ENCODE assay signal across 8 mouse cellular contexts in genomic region chr2:155050504-155051236, GRCm38 (mm10). TPM values are rescaled to one million over a fixed set of nuclear protein-coding genes. Genes with fewer than 3 reads are reported as not detected.
DNase-seq lines count a peak whose midpoint lies in the region; ATAC-seq and TF ChIP-seq lines count a peak whose summit lies in the region.

No protein-coding gene starts in this region.

- WGBS in forebrain, postnatal 0 days: 1% methylated on average over 45 of the region's 45 CpGs
- WGBS in lung, embryonic 16.5 days: under 1% methylated on average over 45 of the region's 45 CpGs

- no peaks in the 10 kb centered on the region for H3K9me3 ChIP-seq in G1E (replicated peaks)
- H3K9me3 ChIP-seq in forebrain, postnatal 0 days (ENCODE audit: low read length): no peaks in the 10 kb centered on the region
- H3K9me3 ChIP-seq in lung, embryonic 16.5 days (ENCODE audit: control insufficient read depth, low read length): no peaks in the 10 kb centered on the region

- H3K27ac ChIP-seq in forebrain, postnatal 0 days (ENCODE audit: low read depth, low read length): peak overlapping the region; percentile 87
- peak overlapping the region; percentile 90 for H3K27ac ChIP-seq in lung, embryonic 16.5 days (ENCODE audit: low read length)

- peaks cover 1% of the 10 kb centered on the region; the same call in 1 of the 2 replicates for H3K27me3 ChIP-seq in G1E (ENCODE audit: insufficient read depth, low read length)
- no peaks in the 10 kb centered on the region for H3K27me3 ChIP-seq in forebrain, postnatal 0 days (ENCODE audit: insufficient read depth, low read length)
- no peaks in the 10 kb centered on the region for H3K27me3 ChIP-seq in lung, embryonic 16.5 days (ENCODE audit: control insufficient read depth, insufficient read depth, low read depth, low read length)

- no peak for TF ChIP-seq CTCF in G1E (IDR thresholded peaks at IDR 0.05; ENCODE audit: low read depth, low read length)
- peak; percentile 16; the same call in 1 of the 2 replicates for TF ChIP-seq CTCF in forebrain, postnatal 0 days (IDR thresholded peaks at IDR 0.05; ENCODE audit: low read depth)

- peaks cover 33% of the 10 kb centered on the region for H3K4me1 ChIP-seq in G1E (ENCODE audit: insufficient read depth, low read depth, low read length)
- H3K4me1 ChIP-seq in forebrain, postnatal 0 days (ENCODE audit: insufficient read depth): peaks cover 8% of the 10 kb centered on the region
- peaks cover 8% of the 10 kb centered on the region for H3K4me1 ChIP-seq in lung, embryonic 16.5 days (replicated peaks; ENCODE audit: control insufficient read depth, insufficient read depth, low read length)

- DNase-seq in G1E (ENCODE audit: low spot score): peak; percentile 91
- DNase-seq in cerebellum, adult 18-20 months: peak; percentile 95 to 97
- peak; percentile 99 for DNase-seq in forebrain, postnatal 0 days
- DNase-seq in layer of hippocampus, adult 9-10 months (ENCODE audit: low spot score): peak; percentile 59
- DNase-seq in ovary, postnatal 10 days (ENCODE audit: low spot score): peak; percentile 87
- DNase-seq in thymus, postnatal 10 days (ENCODE audit: low spot score in 2 of 2): peak; percentile 98 to 99

- no peaks in the 10 kb centered on the region for H3K36me3 ChIP-seq in G1E (replicated peaks)
- no peaks in the 10 kb centered on the region for H3K36me3 ChIP-seq in forebrain, postnatal 0 days (ENCODE audit: insufficient read depth)
- H3K36me3 ChIP-seq in lung, embryonic 16.5 days (ENCODE audit: control insufficient read depth, insufficient read depth, low read length): no peaks in the 10 kb centered on the region

- peak; percentile 74 for ATAC-seq in G1E (ENCODE audit: extremely low read depth, insufficient number of reproducible peaks, low FRiP score, poor library complexity, severe bottlenecking)
- peak; percentile 97 for ATAC-seq in forebrain, postnatal 0 days
- ATAC-seq in hematopoietic stem cell, adult 5-6 weeks (replicated peaks in 1 of 2; ENCODE audit: insufficient read depth in 1 of 2, low FRiP score in 2 of 2, low TSS enrichment in 1 of 2, low read depth in 1 of 2, poor library complexity in 2 of 2, severe bottlenecking in 2 of 2): peak; percentile 92 to 93
- peak; percentile 95 for ATAC-seq in lung, embryonic 16.5 days (ENCODE audit: low read depth)

- H3K4me3 ChIP-seq in G1E (ENCODE audit: low read depth, low read length): peak overlapping the region; percentile 77
- peak overlapping the region; percentile 43 for H3K4me3 ChIP-seq in forebrain, postnatal 0 days (ENCODE audit: low read depth, low read length)
- H3K4me3 ChIP-seq in lung, embryonic 16.5 days (ENCODE audit: low read length): peak overlapping the region; percentile 54

- peak overlapping the region; percentile 59 for H3K4me2 ChIP-seq in forebrain, postnatal 0 days (ENCODE audit: low read depth)
- H3K4me2 ChIP-seq in lung, embryonic 16.5 days (ENCODE audit: low read depth, low read length): peak overlapping the region; percentile 97

- peak overlapping the region; percentile 68 for H3K9ac ChIP-seq in forebrain, postnatal 0 days
- peak overlapping the region; percentile 74 for H3K9ac ChIP-seq in lung, embryonic 16.5 days (ENCODE audit: low read length)

RNA-seq across cellular contexts. Expression of gene Ahcy, which starts 23.6 kb away (rescaled TPM):
- 73.3 and 86.1 TPM in 2 replicates for total RNA-seq in G1E (2014; fragmentation: Nextera tagmentation)
- 13.5 and 13.7 TPM in 2 replicates for total RNA-seq in G1E (2017)
- 11.7 and 31.8 TPM in 2 replicates for polyA plus RNA-seq in G1E (2012)
- total RNA-seq in forebrain, postnatal 0 days (2014; rRNA removed): 62.7 and 70.1 TPM in 2 replicates
- polyA plus RNA-seq in forebrain, postnatal 0 days (2015; fragmentation: Nextera tagmentation; extraction: Ambion mirVana): 42.2 and 42.6 TPM in 2 replicates
- 70.5 and 73.7 TPM in 2 replicates for total RNA-seq in hematopoietic stem cell, adult 5-6 weeks (2017)
- 50.9 and 51.0 TPM in 2 replicates for polyA plus RNA-seq in lung, embryonic 16.5 days (2015; fragmentation: Nextera tagmentation; extraction: Ambion mirVana)

RNA-seq across cellular contexts. Expression of gene Gm14226, which starts 32.6 kb away (rescaled TPM):
- total RNA-seq in G1E (2014; fragmentation: Nextera tagmentation) (not detected in 2 replicates), G1E (2017) (0.06 and 0.11 TPM in 2 replicates)
- not detected in 2 replicates for polyA plus RNA-seq in G1E (2012)
- 0.08 TPM in 1 of 2 replicates, not detected in the other for total RNA-seq in forebrain, postnatal 0 days (2014; rRNA removed)
- 0.05 TPM in 1 of 2 replicates, not detected in the other for polyA plus RNA-seq in forebrain, postnatal 0 days (2015; fragmentation: Nextera tagmentation; extraction: Ambion mirVana)
- not detected in 2 replicates for total RNA-seq in hematopoietic stem cell, adult 5-6 weeks (2017)
- 0.21 and 0.35 TPM in 2 replicates for polyA plus RNA-seq in lung, embryonic 16.5 days (2015; fragmentation: Nextera tagmentation; extraction: Ambion mirVana)

Comparison
In these comparisons a context has a peak if more than half of its experiments do, and no peak if none do; other contexts are left out.
1. Peak in every context shown above with its lines: DNase-seq, ATAC-seq, H3K4me3 ChIP-seq and H3K27ac ChIP-seq.